Mouse (Mus musculus) limb, embryonic 10.5 days (tissue): Measurements from ENCODE around the gene Parp6. TPM values are rescaled to one million over a fixed set of nuclear protein-coding genes. Genes with fewer than 3 reads are reported as not detected.

ENCODE experiments used
- DNase-seq: peaks from one replicate; pipeline ENCODE4 v3.0.0-alpha.2; 2017; ENCODE audit warnings: low spot score
- H3K27ac ChIP-seq: fragments of 300-500 bp; sonication (generic); 2 replicates; pipeline ENCODE4 v1.5.1; 2016; ENCODE audit warnings: mild to moderate bottlenecking
- H3K27me3 ChIP-seq: fragments of 300-500 bp; sonication (generic); 2 replicates; pipeline ENCODE4 v1.6.1; 2016; ENCODE audit warnings: low read depth, mild to moderate bottlenecking; ENCODE audit not compliant: poor library complexity, severe bottlenecking
- H3K36me3 ChIP-seq: fragments of 300-500 bp; sonication (generic); 2 replicates; pipeline ENCODE4 v1.6.1; 2016; ENCODE audit warnings: mild to moderate bottlenecking, moderate library complexity
- H3K4me1 ChIP-seq: fragments of 300-500 bp; sonication (generic); 2 replicates; pipeline ENCODE4 v1.6.1; 2016
- H3K4me3 ChIP-seq: fragments of 300-500 bp; sonication (generic); 2 replicates; pipeline ENCODE4 v1.5.1; 2016; ENCODE audit warnings: mild to moderate bottlenecking, moderate library complexity
- H3K9me3 ChIP-seq: fragments of 300-500 bp; sonication (generic); replicated peaks from 2 replicates; pipeline ENCODE4 v1.6.1; 2016; ENCODE audit warnings: mild to moderate bottlenecking
- WGBS: fragments of 180-500 bp; shearing (Covaris S2); methylation state at CpG from one replicate; pipeline ENCODE4 v1.1.7; 2016; 5-methylcytosine and 5-hydroxymethylcytosine counted together
- polyA plus RNA-seq: library from polyadenylated mRNA; unstranded; fragments of >200 nt; fragmentation: Nextera tagmentation; extraction: Ambion mirVana; gene quantifications from 2 replicates; pipeline ENCODE4 v1.2.1, GENCODE M21; 2016

Parp6 gene
- polyA plus RNA-seq, 1 experiment from 2014 or later, result 33.3 TPM

GRCm38 (mm10) chr9:59659036-59660026, 42.2 kb downstream of the Parp6 start:
- Histone ChIP-seq H3K9me3 (no peaks in the 10 kb centered on the region), H3K4me1 (peaks cover 62% of the 10 kb centered on the region), H3K4me3 (peak overlapping the region; percentile 85), H3K36me3 (peaks cover 64% of the 10 kb centered on the region), H3K27ac (peak overlapping the region; percentile 98), H3K27me3 (no peaks in the 10 kb centered on the region)
- WGBS, result 27% methylated on average over 14 of the region's 14 CpGs
- peak; percentile 90 for DNase-seq

- peak; percentile 31 for DNase-seq
- Histone ChIP-seq H3K4me3 (peak overlapping the region; percentile 85), H3K9me3 (no peaks in the 10 kb centered on the region), H3K27me3 (no peaks in the 10 kb centered on the region), H3K36me3 (peaks cover 74% of the 10 kb centered on the region), H3K4me1 (peaks cover 59% of the 10 kb centered on the region), H3K27ac (peak overlapping the region; percentile 98; the same call in 1 of the 2 replicates)
- whole genome bisulfite sequencing, result 74% methylated on average over 10 of the region's 10 CpGs
These were observed 43.3 kb downstream of the Parp6 start for GRCm38 (mm10) chr9:59660421-59660820.

GRCm38 (mm10) chr9:59661298-59661975, 44.4 kb downstream of the Parp6 start:
- 0 out of 2 replicates have a peak overlapping the region, but pooled peaks have one; percentile 85 for H3K4me3 ChIP-seq
- H3K36me3 ChIP-seq, result peaks cover 85% of the 10 kb centered on the region
- H3K4me1 ChIP-seq, result peaks cover 53% of the 10 kb centered on the region
- peak; percentile 29 for DNase-seq
- 70% methylated on average over 6 of the region's 6 CpGs for WGBS
- H3K27ac ChIP-seq, result peak overlapping the region; percentile 98; the same call in 1 of the 2 replicates
- no peaks in the 10 kb centered on the region for H3K27me3 ChIP-seq
- H3K9me3 ChIP-seq, result no peaks in the 10 kb centered on the region

- Histone ChIP-seq H3K9me3 (no peaks in the 10 kb centered on the region), H3K27me3 (no peaks in the 10 kb centered on the region), H3K36me3 (peaks cover 98% of the 10 kb centered on the region), H3K4me1 (peaks cover 49% of the 10 kb centered on the region), H3K27ac (no peak overlapping the region), H3K4me3 (no peak overlapping the region)
- DNase-seq, result no peak
- 93% methylated on average over 7 of the region's 7 CpGs for WGBS
These were observed 46.1 kb downstream of the Parp6 start for GRCm38 (mm10) chr9:59663226-59663625.

- Histone ChIP-seq H3K9me3 (no peaks in the 10 kb centered on the region), H3K4me1 (peaks cover 42% of the 10 kb centered on the region), H3K4me3 (no peak overlapping the region), H3K27me3 (no peaks in the 10 kb centered on the region), H3K27ac (no peak overlapping the region), H3K36me3 (peaks cover 99% of the 10 kb centered on the region)
- WGBS, result 72% methylated on average over 3 of the region's 3 CpGs
- DNase-seq, result no peak
These were observed 46.9 kb downstream of the Parp6 start for GRCm38 (mm10) chr9:59663957-59664356.

GRCm38 (mm10) chr9:59664664-59665256, 47.7 kb downstream of the Parp6 start:
- H3K27ac ChIP-seq, result no peak overlapping the region
- no peaks in the 10 kb centered on the region for H3K27me3 ChIP-seq
- DNase-seq, result peak; percentile 16
- 95% methylated on average over 4 of the region's 4 CpGs for WGBS
- no peaks in the 10 kb centered on the region for H3K9me3 ChIP-seq
- H3K36me3 ChIP-seq, result peaks cover 99% of the 10 kb centered on the region
- H3K4me3 ChIP-seq, result no peak overlapping the region
- peaks cover 35% of the 10 kb centered on the region for H3K4me1 ChIP-seq

GRCm38 (mm10) chr9:59666016-59666415, 48.9 kb downstream of the Parp6 start:
- Histone ChIP-seq H3K27ac (no peak overlapping the region), H3K27me3 (no peaks in the 10 kb centered on the region), H3K36me3 (peaks cover 99% of the 10 kb centered on the region), H3K9me3 (no peaks in the 10 kb centered on the region), H3K4me3 (no peak overlapping the region), H3K4me1 (peaks cover 23% of the 10 kb centered on the region)
- no peak for DNase-seq
- 95% methylated on average over 8 of the region's 8 CpGs for WGBS

- Histone ChIP-seq H3K4me1 (peaks cover 15% of the 10 kb centered on the region), H3K36me3 (peaks cover 99% of the 10 kb centered on the region), H3K4me3 (no peak overlapping the region), H3K9me3 (no peaks in the 10 kb centered on the region), H3K27me3 (no peaks in the 10 kb centered on the region), H3K27ac (no peak overlapping the region)
- WGBS, result 81% methylated on average over 1 of the region's 1 CpGs
- DNase-seq, result no peak
These were observed 49.7 kb downstream of the Parp6 start for GRCm38 (mm10) chr9:59666813-59667212.

GRCm38 (mm10) chr9:59667250-59667649, 50.2 kb downstream of the Parp6 start:
- peaks cover 12% of the 10 kb centered on the region; the same call in 1 of the 2 replicates for H3K4me1 ChIP-seq
- 84% methylated on average over 4 of the region's 4 CpGs for WGBS
- no peaks in the 10 kb centered on the region for H3K27me3 ChIP-seq
- no peak overlapping the region for H3K27ac ChIP-seq
- no peak for DNase-seq
- H3K9me3 ChIP-seq, result no peaks in the 10 kb centered on the region
- no peak overlapping the region for H3K4me3 ChIP-seq
- peaks cover 99% of the 10 kb centered on the region for H3K36me3 ChIP-seq

- peaks cover 99% of the 10 kb centered on the region for H3K36me3 ChIP-seq
- no peaks in the 10 kb centered on the region for H3K9me3 ChIP-seq
- H3K27ac ChIP-seq, result no peak overlapping the region
- WGBS, result 86% methylated on average over 6 of the region's 6 CpGs
- H3K4me3 ChIP-seq, result no peak overlapping the region
- H3K27me3 ChIP-seq, result no peaks in the 10 kb centered on the region
- peaks cover 9% of the 10 kb centered on the region; the same call in 1 of the 2 replicates for H3K4me1 ChIP-seq
- DNase-seq, result peak; percentile 24
These were observed 50.8 kb downstream of the Parp6 start for GRCm38 (mm10) chr9:59667904-59668303.

- WGBS, result 91% methylated on average over 7 of the region's 7 CpGs
- Histone ChIP-seq H3K4me1 (0 out of 2 replicates have a peak, but pooled peaks cover 4% of the 10 kb centered on the region), H3K27ac (no peak overlapping the region), H3K4me3 (no peak overlapping the region), H3K36me3 (peaks cover 99% of the 10 kb centered on the region), H3K9me3 (no peaks in the 10 kb centered on the region), H3K27me3 (no peaks in the 10 kb centered on the region)
- DNase-seq, result no peak
These were observed 51.4 kb downstream of the Parp6 start for GRCm38 (mm10) chr9:59668473-59668872.

- DNase-seq, result peak; percentile 28
- 93% methylated on average over 4 of the region's 4 CpGs for WGBS
- no peaks in the 10 kb centered on the region for H3K9me3 ChIP-seq
These were observed 52.1 kb downstream of the Parp6 start for GRCm38 (mm10) chr9:59669172-59669571.

More at GRCm38 (mm10) chr9:59669172-59669571, 52.1 kb downstream of the Parp6 start:
- no peaks in the 10 kb centered on the region for H3K27me3 ChIP-seq
- H3K36me3 ChIP-seq, result peaks cover 99% of the 10 kb centered on the region
- H3K4me1 ChIP-seq, result no peaks in the 10 kb centered on the region
- H3K27ac ChIP-seq, result no peak overlapping the region
- H3K4me3 ChIP-seq, result no peak overlapping the region
